Mouse (Mus musculus) olfactory bulb, adult 2 months (tissue): ENCODE results near the gene Olfr1033.
"Not testable (repeated sequence)": the region's sequence is repeated elsewhere in the genome, so short reads cannot be mapped to it uniquely, and the experiment has no call there.

Experiments
- CTCF ChIP-seq: fragments of 200-500 bp; IDR thresholded peaks from 2 replicates; pipeline ENCODE4 v1.5.1; 2012; ENCODE audit warnings: low read depth, mild to moderate bottlenecking, low read length, moderate library complexity; ENCODE audit not compliant: insufficient read depth
- POLR2A ChIP-seq: fragments of 200-500 bp; IDR thresholded peaks from 2 replicates; pipeline ENCODE4 v1.6.1; 2012; ENCODE audit warnings: mild to moderate bottlenecking, low read depth, low read length, moderate library complexity; ENCODE audit not compliant: insufficient read depth

- not testable (repeated sequence) for TF ChIP-seq CTCF, POLR2A
These were observed at the start of gene Olfr1033 for GRCm38 (mm10) chr2:86020406-86020805.
